Mouse (Mus musculus) heart, adult 2 months (tissue): Measurements from ENCODE around the gene Tmem51.

Experiments used
- CTCF ChIP-seq: fragments of 200-600 bp; IDR thresholded peaks from 2 replicates; pipeline ENCODE4 v1.8.1; 2022; ENCODE audit warnings: antibody characterized with exemption, mild to moderate bottlenecking, moderate library complexity
- POLR2A ChIP-seq: fragments of 200-500 bp; IDR thresholded peaks from 2 replicates; pipeline ENCODE4 v1.6.1; 2011; ENCODE audit warnings: mild to moderate bottlenecking, low read depth, low read length, control low read depth; ENCODE audit not compliant: insufficient read depth

DNA sequence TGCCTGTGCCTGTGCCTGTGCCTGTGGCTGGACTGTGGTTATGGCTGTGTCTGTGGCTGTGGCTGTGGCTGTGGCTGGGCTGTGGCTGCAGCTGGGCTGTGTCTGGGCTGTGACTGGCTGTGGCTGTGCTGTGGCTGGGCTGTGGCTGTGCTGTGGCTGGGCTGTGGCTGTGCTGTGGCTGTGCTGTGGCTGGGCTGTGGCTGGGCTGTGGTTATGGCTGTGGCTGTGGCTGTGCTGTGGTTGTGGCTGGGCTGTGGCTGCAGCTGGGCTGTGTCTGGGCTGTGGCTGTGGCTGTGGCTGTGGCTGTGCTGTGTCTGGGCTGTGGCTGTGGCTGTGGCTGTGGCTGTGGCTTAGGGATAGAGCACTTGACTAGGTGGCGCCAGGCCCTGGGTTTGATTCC, 95.9 kb downstream of the Tmem51 start:
- TF ChIP-seq CTCF: no peak
- no peak for TF ChIP-seq POLR2A
